Mouse (Mus musculus) forebrain, postnatal 0 days (tissue): ENCODE measurements around the gene Olfr1444. TPM values are rescaled to one million over a fixed set of nuclear protein-coding genes. Genes with fewer than 3 reads are reported as not detected.

Source experiments
- ATAC-seq: fragments of 200-750 bp; cut with Nextera tagmentation; 2 replicates; pipeline ENCODE4 v1.8.0; 2017; ENCODE audit warnings: mild to moderate bottlenecking, moderate library complexity
- DNase-seq: peaks from one replicate; pipeline ENCODE4 v3.0.0-alpha.2; 2015
- H3K27ac ChIP-seq: fragments of 300-500 bp; sonication (generic); 2 replicates; pipeline ENCODE4 v1.5.1; 2014; ENCODE audit warnings: low read depth, mild to moderate bottlenecking, antibody characterized with exemption, low read length, moderate library complexity, mixed read lengths
- H3K27me3 ChIP-seq: fragments of 300-500 bp; sonication (generic); 2 replicates; pipeline ENCODE4 v1.6.1; 2014; ENCODE audit warnings: mild to moderate bottlenecking, low read length, mixed read lengths; ENCODE audit not compliant: insufficient read depth
- H3K36me3 ChIP-seq: fragments of 300-500 bp; sonication (generic); 2 replicates; pipeline ENCODE4 v1.6.1; 2014; ENCODE audit warnings: mild to moderate bottlenecking, moderate library complexity; ENCODE audit not compliant: insufficient read depth
- H3K4me1 ChIP-seq: fragments of 300-500 bp; sonication (generic); 2 replicates; pipeline ENCODE4 v1.6.1; 2014; ENCODE audit warnings: antibody characterized with exemption; ENCODE audit not compliant: insufficient read depth
- H3K4me2 ChIP-seq: fragments of 300-500 bp; sonication (generic); 2 replicates; pipeline ENCODE4 v1.6.1; 2014; ENCODE audit warnings: low read depth, mild to moderate bottlenecking, moderate library complexity
- H3K4me3 ChIP-seq: fragments of 300-500 bp; sonication (generic); 2 replicates; pipeline ENCODE4 v1.5.1; 2014; ENCODE audit warnings: low read depth, low read length, mixed read lengths
- H3K9ac ChIP-seq: fragments of 300-500 bp; sonication (generic); 2 replicates; pipeline ENCODE4 v1.6.1; 2014; ENCODE audit warnings: mild to moderate bottlenecking
- H3K9me3 ChIP-seq: fragments of 300-500 bp; sonication (generic); 2 replicates; pipeline ENCODE4 v1.6.1; 2016; ENCODE audit warnings: low read length
- CTCF ChIP-seq: sonication (generic); IDR thresholded peaks from 2 replicates; pipeline ENCODE4 v1.5.1; 2016; ENCODE audit warnings: antibody characterized with exemption, control low read depth, low read depth
- WGBS: fragments of 180-500 bp; shearing (Covaris S2); extraction: QIAGEN DNeasy Blood & Tissue Kit; methylation state at CpG from one replicate; pipeline ENCODE4 v1.1.7; 2014; 5-methylcytosine and 5-hydroxymethylcytosine counted together
- polyA plus RNA-seq: library from polyadenylated mRNA; unstranded; fragments of >200 nt; fragmentation: Nextera tagmentation; extraction: Ambion mirVana; gene quantifications from 2 replicates; pipeline ENCODE4 v1.2.1, GENCODE M21; 2015
- total RNA-seq: library from RNA; depleted of rRNA; stranded (reverse); fragments of >200 nt; gene quantifications from 2 replicates; pipeline ENCODE4 v1.2.3, GENCODE M21; 2014; rRNA removed

The Olfr1444 gene
- total RNA-seq (not detected in 2 replicates), polyA plus RNA-seq (not detected in 2 replicates)

GRCm38 (mm10) chr19:12856983-12857382 is at the start of gene Olfr1444:
Gene Olfr1444 (plus strand): TSS chr19:12857283.
- H3K4me2 ChIP-seq, result no peak within 1 kb of the TSS
- no peak within 1 kb of the TSS for H3K9ac ChIP-seq
- H3K9me3 ChIP-seq, result no peaks in the 10 kb centered on the region
- no peak for DNase-seq
- no peak for TF ChIP-seq CTCF
- H3K4me3 ChIP-seq, result no peak within 1 kb of the TSS
- no peak within 1 kb of the TSS for H3K27ac ChIP-seq
- no peaks in the 10 kb centered on the region for H3K36me3 ChIP-seq
- H3K4me1 ChIP-seq, result no peaks in the 10 kb centered on the region
- no peaks in the 10 kb centered on the region for H3K27me3 ChIP-seq
- WGBS, result 53% methylated on average over 1 of the region's 1 CpGs
- ATAC-seq, result no peak

GRCm38 (mm10) chr19:12812644-12813364 is 44.3 kb upstream of the Olfr1444 start:
- no peaks in the 10 kb centered on the region for H3K36me3 ChIP-seq
- no peak for TF ChIP-seq CTCF
- H3K27me3 ChIP-seq, result no peaks in the 10 kb centered on the region
- no peak overlapping the region for H3K4me3 ChIP-seq
- no peak overlapping the region for H3K4me2 ChIP-seq
- no peaks in the 10 kb centered on the region for H3K4me1 ChIP-seq
- H3K9ac ChIP-seq, result no peak overlapping the region
- H3K9me3 ChIP-seq, result no peaks in the 10 kb centered on the region
- no peak overlapping the region for H3K27ac ChIP-seq
- DNase-seq (no peak), ATAC-seq (no peak)
- 55% methylated on average over 1 of the region's 1 CpGs for WGBS

GRCm38 (mm10) chr19:12813883-12814282 is 43.2 kb upstream of the Olfr1444 start:
- 87% methylated on average over 1 of the region's 1 CpGs for WGBS
- DNase-seq (no peak), ATAC-seq (no peak)
- no peaks in the 10 kb centered on the region for H3K27me3 ChIP-seq
- H3K9me3 ChIP-seq, result no peaks in the 10 kb centered on the region
- H3K36me3 ChIP-seq, result no peaks in the 10 kb centered on the region
- no peak for TF ChIP-seq CTCF
- no peaks in the 10 kb centered on the region for H3K4me1 ChIP-seq
- H3K27ac ChIP-seq, result no peak overlapping the region
- no peak overlapping the region for H3K9ac ChIP-seq
- no peak overlapping the region for H3K4me2 ChIP-seq
- no peak overlapping the region for H3K4me3 ChIP-seq

- Histone ChIP-seq H3K4me2 (no peak overlapping the region), H3K4me3 (no peak overlapping the region), H3K9ac (no peak overlapping the region), H3K4me1 (no peaks in the 10 kb centered on the region), H3K27ac (no peak overlapping the region), H3K36me3 (no peaks in the 10 kb centered on the region), H3K9me3 (no peaks in the 10 kb centered on the region), H3K27me3 (no peaks in the 10 kb centered on the region)
- TF ChIP-seq CTCF, result no peak
- 95% methylated on average over 1 of the region's 1 CpGs for WGBS
- DNase-seq (no peak), ATAC-seq (no peak)
Observed at GRCm38 (mm10) chr19:12818507-12818906, 38.6 kb upstream of the Olfr1444 start.

GRCm38 (mm10) chr19:12820383-12820782 is 36.7 kb upstream of the Olfr1444 start:
- WGBS, result 34% methylated on average over 4 of the region's 4 CpGs
- Histone ChIP-seq H3K4me1 (no peaks in the 10 kb centered on the region), H3K9ac (no peak overlapping the region), H3K4me3 (no peak overlapping the region), H3K36me3 (no peaks in the 10 kb centered on the region), H3K9me3 (no peaks in the 10 kb centered on the region), H3K27me3 (no peaks in the 10 kb centered on the region), H3K4me2 (no peak overlapping the region), H3K27ac (no peak overlapping the region)
- TF ChIP-seq CTCF, result peak; percentile 65
- ATAC-seq (no peak), DNase-seq (peak; percentile 54)

- TF ChIP-seq CTCF, result no peak
- no peak for ATAC-seq
- 72% methylated on average over 4 of the region's 4 CpGs for WGBS
Observed at GRCm38 (mm10) chr19:12824549-12824948, 32.5 kb upstream of the Olfr1444 start.

GRCm38 (mm10) chr19:12830823-12831430 is 26.2 kb upstream of the Olfr1444 start:
- no peaks in the 10 kb centered on the region for H3K9me3 ChIP-seq
- no peak overlapping the region for H3K4me2 ChIP-seq
- no peaks in the 10 kb centered on the region for H3K36me3 ChIP-seq
- no peak for TF ChIP-seq CTCF
- H3K9ac ChIP-seq, result no peak overlapping the region
- no peak for DNase-seq
- 77% methylated on average over 2 of the region's 2 CpGs for WGBS
- no peak for ATAC-seq
- H3K27ac ChIP-seq, result no peak overlapping the region
- no peaks in the 10 kb centered on the region for H3K4me1 ChIP-seq
- no peak overlapping the region for H3K4me3 ChIP-seq
- H3K27me3 ChIP-seq, result no peaks in the 10 kb centered on the region

More at GRCm38 (mm10) chr19:12824549-12824948, 32.5 kb upstream of the Olfr1444 start:
- DNase-seq, result no peak
- H3K27me3 ChIP-seq, result no peaks in the 10 kb centered on the region
- no peaks in the 10 kb centered on the region for H3K4me1 ChIP-seq
- H3K4me3 ChIP-seq, result no peak overlapping the region
- H3K4me2 ChIP-seq, result no peak overlapping the region
- H3K9me3 ChIP-seq, result no peaks in the 10 kb centered on the region
- no peak overlapping the region for H3K9ac ChIP-seq
- no peaks in the 10 kb centered on the region for H3K36me3 ChIP-seq
- H3K27ac ChIP-seq, result no peak overlapping the region
